Mouse (Mus musculus): ENCODE data around the gene Lenep. TPM values are rescaled to one million over a fixed set of nuclear protein-coding genes. Genes with fewer than 3 reads are reported as not detected.

Gene Lenep
- total RNA-seq, 2 experiments from 2014 or later: not detected

GRCm38 (mm10) chr3:89354816-89355511 lies 47.6 kb downstream of the Lenep start:
- intact Hi-C loops (cut with DNase I): loop anchor here (5.0 kb wide), 1 partner anchor 38 kb away; no protein-coding TSS in a partner anchor
- DNase-seq (ENCODE audit: extremely low spot score in 1 of 2, low spot score in 2 of 2): peak in 1 of 2 experiments; percentile 88

- no peak for DNase-seq (ENCODE audit: extremely low spot score in 1 of 2, low spot score in 2 of 2)
- intact Hi-C loops (cut with DNase I): loop anchor here (5.0 kb wide), 1 partner anchor 34 kb away; no protein-coding TSS in a partner anchor
These were observed 51.3 kb downstream of the Lenep start for GRCm38 (mm10) chr3:89351271-89351670.

Other genes with a start within 250 kb of the Lenep start
- gene Hcn3, start 242.6 kb downstream of the Lenep start, total RNA-seq (2021): 10 to 100 TPM; 37.0 to 48.6 TPM
- 10 to 100 TPM; 42.3 to 47.3 TPM for gene Clk2, start 238.0 kb downstream of the Lenep start, total RNA-seq (2021)
- 10 to 100 TPM; 80.5 to 81.1 TPM for gene Scamp3, start 225.3 kb downstream of the Lenep start, total RNA-seq (2021)
- gene Fam189b, start 219.7 kb downstream of the Lenep start, total RNA-seq (2021): 10 to 100 TPM; 59.6 to 66.2 TPM
- 10 to 100 TPM; 66.2 to 68.0 TPM for gene Gba, start 199.9 kb downstream of the Lenep start, total RNA-seq (2021)
- gene Thbs3, start 187.6 kb downstream of the Lenep start, total RNA-seq (2021): 10 to 100 TPM; 27.8 to 31.4 TPM
- 100 to 1,000 TPM in 1 of 2 experiments, 10 to 100 TPM in 1; 98.6 to 102 TPM for gene Mtx1, start 175.7 kb downstream of the Lenep start, total RNA-seq (2021)
- gene Muc1, start 173.7 kb downstream of the Lenep start, total RNA-seq (2021): 1 to 10 TPM in 1 of 2 experiments, under 1 TPM in 1; 0.58 to 1.8 TPM
- 10 to 100 TPM; 72.1 to 92.1 TPM for gene Krtcap2, start 156.8 kb downstream of the Lenep start, total RNA-seq (2021)
- gene Trim46, start 156.5 kb downstream of the Lenep start, total RNA-seq (2021): 100 to 1,000 TPM; 112 to 118 TPM
- 10 to 100 TPM; 47.1 to 51.1 TPM for gene Dpm3, start 143.4 kb downstream of the Lenep start, total RNA-seq (2021)
- gene Slc50a1, start 132.2 kb downstream of the Lenep start, total RNA-seq (2021): 10 to 100 TPM; 17.9 to 22.3 TPM
- gene Efna1, start 121.7 kb downstream of the Lenep start, total RNA-seq (2021): 1 to 10 TPM; 3.3 to 4.4 TPM
- gene Efna3, start 79.8 kb downstream of the Lenep start, total RNA-seq (2021): 10 to 100 TPM; 47.7 to 56.7 TPM
- gene Efna4, start 64.8 kb downstream of the Lenep start, total RNA-seq (2021): 1 to 10 TPM in 1 of 2 experiments, under 1 TPM in 1; 0.34 to 1.1 TPM
- gene Adam15, start 52.8 kb downstream of the Lenep start, total RNA-seq (2021): 10 to 100 TPM; 93.0 to 96.9 TPM
- gene Dcst2, start 40.8 kb downstream of the Lenep start, total RNA-seq (2021): under 1 TPM; 0.39 to 0.41 TPM
- not detected for gene Dcst1, start 37.5 kb downstream of the Lenep start, total RNA-seq (2021)
- gene Zbtb7b, start 8.0 kb downstream of the Lenep start, total RNA-seq (2021): 1 to 10 TPM; 6.9 TPM
- 10 to 100 TPM; 31.9 to 32.7 TPM for gene Flad1, start 9.1 kb upstream of the Lenep start, total RNA-seq (2021)
- gene Cks1b, start 15.6 kb upstream of the Lenep start, total RNA-seq (2021): 1 to 10 TPM; 7.4 to 8.0 TPM
- 10 to 100 TPM; 12.2 to 13.8 TPM for gene Shc1, start 15.7 kb upstream of the Lenep start, total RNA-seq (2021)
- gene Pygo2, start 27.4 kb upstream of the Lenep start, total RNA-seq (2021): 10 to 100 TPM; 46.0 to 50.6 TPM
- 10 to 100 TPM; 32.8 to 33.8 TPM for gene Pbxip1, start 33.9 kb upstream of the Lenep start, total RNA-seq (2021)
- gene Pmvk, start 51.7 kb upstream of the Lenep start, total RNA-seq (2021): 10 to 100 TPM; 43.4 to 45.9 TPM
- 10 to 100 TPM; 22.9 to 23.7 TPM for gene Kcnn3, start 117.4 kb upstream of the Lenep start, total RNA-seq (2021)